Mouse (Mus musculus) frontal cortex, postnatal 10 days (tissue): ENCODE data around the gene Gucy2c.

Experiments
- DNase-seq, 2 experiments: peaks; one replicate each; pipeline ENCODE4 v3.0.0; 2022; ENCODE audit warnings: low spot score in 2 of 2, mixed read lengths in 1 of 2

Gene Gucy2c

GRCm38 (mm10) chr6:136781377-136781986, at the start of gene Gucy2c:
Gucy2c (minus strand) TSS chr6:136781765.
- DNase-seq, result no peak

GRCm38 (mm10) chr6:136828681-136829080, 47.1 kb upstream of the Gucy2c start:
- no peak for DNase-seq

GRCm38 (mm10) chr6:136827881-136828561, 46.5 kb upstream of the Gucy2c start, which contains the start of gene Wbp11:
Wbp11 (minus strand) TSS chr6:136828233.
- DNase-seq, result peak; percentile 94 to 95

GRCm38 (mm10) chr6:136827516-136827880, 45.9 kb upstream of the Gucy2c start, which contains the start of gene BC049715:
BC049715 (plus strand) TSS chr6:136827626.
- no peak for DNase-seq

- no peak for DNase-seq
Observed at GRCm38 (mm10) chr6:136827116-136827515, 45.6 kb upstream of the Gucy2c start.

GRCm38 (mm10) chr6:136824987-136825386, 43.4 kb upstream of the Gucy2c start:
- DNase-seq, result no peak

GRCm38 (mm10) chr6:136821086-136821485, 39.5 kb upstream of the Gucy2c start:
- no peak for DNase-seq

- DNase-seq, result no peak
Observed at GRCm38 (mm10) chr6:136820381-136820780, 38.8 kb upstream of the Gucy2c start.

GRCm38 (mm10) chr6:136817549-136817948, 36.0 kb upstream of the Gucy2c start:
- peak; percentile 66 to 72 for DNase-seq

GRCm38 (mm10) chr6:136816826-136817225, 35.3 kb upstream of the Gucy2c start:
- DNase-seq, result no peak

GRCm38 (mm10) chr6:136815381-136815780, 33.8 kb upstream of the Gucy2c start:
- no peak for DNase-seq

- no peak for DNase-seq
Observed at GRCm38 (mm10) chr6:136813117-136813516, 31.6 kb upstream of the Gucy2c start.

GRCm38 (mm10) chr6:136811196-136811595, 29.6 kb upstream of the Gucy2c start:
- no peak for DNase-seq

- DNase-seq, result no peak
Observed at GRCm38 (mm10) chr6:136809673-136810072, 28.1 kb upstream of the Gucy2c start.

GRCm38 (mm10) chr6:136809077-136809476, 27.5 kb upstream of the Gucy2c start:
- no peak for DNase-seq

GRCm38 (mm10) chr6:136808631-136809046, 27.1 kb upstream of the Gucy2c start:
- DNase-seq, result peak in 1 of 2 experiments; percentile 49

- peak; percentile 95 to 96 for DNase-seq
Observed at GRCm38 (mm10) chr6:136808014-136808417, 26.5 kb upstream of the Gucy2c start, which contains the start of gene H2afj. H2afj (plus strand) TSS chr6:136808244.

- no peak for DNase-seq
Observed at GRCm38 (mm10) chr6:136807395-136808013, 25.9 kb upstream of the Gucy2c start.

- DNase-seq, result no peak
Observed at GRCm38 (mm10) chr6:136806819-136807218, 25.3 kb upstream of the Gucy2c start.

GRCm38 (mm10) chr6:136805409-136805775, 23.8 kb upstream of the Gucy2c start:
- DNase-seq, result no peak

- no peak for DNase-seq
Observed at GRCm38 (mm10) chr6:136804705-136805408, 23.3 kb upstream of the Gucy2c start.
